Mouse (Mus musculus): ENCODE measurements around the gene Slc17a9. TPM values are rescaled to one million over a fixed set of nuclear protein-coding genes. Genes with fewer than 3 reads are reported as not detected.

The Slc17a9 gene
- 0.72 and 1.9 TPM in 2 replicates for polyA plus RNA-seq (2015; fragmentation: Nextera tagmentation; extraction: Ambion mirVana)

DNA sequence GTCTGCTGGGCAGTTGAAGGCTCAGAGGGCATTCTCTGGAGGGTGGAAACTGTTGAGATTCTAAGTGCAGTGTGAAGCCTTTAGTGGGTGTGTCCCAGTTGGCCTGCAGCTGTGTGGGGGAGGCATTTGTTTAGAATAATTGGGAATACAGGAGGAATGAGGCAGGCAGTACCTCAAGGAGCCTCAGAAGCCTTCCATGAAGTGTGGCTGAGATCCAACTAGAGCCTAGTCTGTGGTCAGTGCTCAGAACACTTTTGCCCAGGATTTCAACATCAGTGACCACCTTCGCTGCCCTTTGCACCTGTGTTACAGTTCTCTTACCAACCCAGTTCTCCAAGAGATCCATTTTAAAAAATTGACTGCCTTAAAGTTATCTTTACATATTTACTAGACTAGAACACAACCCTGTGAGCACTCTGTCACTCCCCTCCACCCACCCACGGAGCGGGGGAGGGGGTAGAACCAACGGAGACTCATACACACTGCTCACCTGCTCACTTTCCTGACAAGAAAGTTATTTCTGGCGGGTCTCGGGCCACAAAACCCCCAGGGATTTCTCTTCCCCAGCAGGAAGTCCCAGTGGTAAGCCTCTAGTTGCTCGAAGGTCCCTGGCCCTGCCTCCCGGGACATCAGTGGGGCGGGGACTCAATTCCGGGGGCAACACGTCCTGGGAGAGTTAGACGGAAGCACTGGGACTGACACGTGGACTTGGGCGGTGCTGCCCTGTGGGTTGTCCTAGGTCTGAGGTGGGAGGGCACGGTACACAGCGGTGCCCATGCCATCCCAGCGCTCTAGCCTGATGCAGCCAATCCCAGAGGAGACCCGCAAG is at the start of gene Slc17a9:
TSS of gene Slc17a9 (plus strand) at position 679 of the 829 bp plus-strand sequence.
- Histone ChIP-seq H3K36me3 (peaks cover 35% of the 10 kb centered on the region), H3K9ac (peak within 1 kb of the TSS; percentile 16; the same call in 1 of the 2 replicates), H3K27ac (no peak within 1 kb of the TSS; the same call in 1 of the 2 replicates), H3K27me3 (no peaks in the 10 kb centered on the region), H3K4me2 (peak within 1 kb of the TSS; percentile 52), H3K4me3 (peak within 1 kb of the TSS; percentile 17), H3K4me1 (peaks cover 16% of the 10 kb centered on the region), H3K9me3 (no peaks in the 10 kb centered on the region)
- peak; percentile 44; the same call in 1 of the 2 replicates for ATAC-seq (ENCODE audit: borderline replicate concordance, extremely low read depth, low FRiP score, low TSS enrichment)
- 5% methylated on average over 18 of the region's 18 CpGs for WGBS

DNA sequence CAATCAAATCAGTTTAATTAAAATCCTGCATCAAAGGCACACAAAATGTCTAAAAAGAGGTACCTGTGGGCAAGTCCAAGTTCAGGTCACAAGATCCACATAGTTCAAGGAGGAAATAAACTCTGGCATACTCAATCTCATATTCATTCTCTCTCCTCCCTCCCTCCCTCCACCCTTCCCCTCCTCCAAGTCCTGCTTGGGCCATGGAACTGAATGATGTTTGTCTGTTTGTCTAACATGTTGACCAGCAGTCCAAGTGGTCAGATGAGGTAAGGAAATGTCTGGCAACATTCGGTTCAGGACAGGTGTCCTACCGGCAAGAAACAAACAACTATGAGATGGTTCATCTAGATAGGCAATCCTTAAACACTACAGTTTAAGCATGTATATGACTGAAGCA is 48.4 kb upstream of the Slc17a9 start:
- H3K36me3 ChIP-seq = peaks cover 44% of the 10 kb centered on the region

DNA sequence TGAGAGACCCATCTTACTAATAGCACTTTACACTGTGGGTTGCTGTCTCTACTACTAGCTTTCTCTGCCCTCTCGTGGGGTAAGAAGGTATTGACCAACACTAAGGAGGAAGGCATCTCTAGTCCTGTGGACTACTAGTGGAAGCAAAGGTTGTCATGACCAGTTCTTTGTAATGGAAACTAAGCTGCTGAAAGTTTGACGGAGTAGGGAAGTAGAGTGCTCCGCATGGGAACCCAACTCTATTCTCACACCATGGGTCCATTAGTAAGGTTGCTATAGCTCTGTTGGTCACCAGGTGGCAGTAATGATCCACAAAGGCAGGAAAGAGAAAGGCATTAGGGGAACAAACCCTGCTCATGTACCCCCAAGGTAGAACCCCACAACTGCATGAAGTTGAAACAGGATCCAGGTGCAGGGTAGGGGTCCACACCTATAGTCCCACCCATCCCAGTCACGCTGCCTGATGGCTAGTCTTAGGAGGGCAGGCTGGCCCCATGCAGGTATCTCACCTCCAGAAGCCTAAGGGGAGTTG is 46.4 kb upstream of the Slc17a9 start:
- Histone ChIP-seq H3K4me1 (no peaks in the 10 kb centered on the region), H3K9ac (no peak overlapping the region), H3K27ac (no peak overlapping the region), H3K27me3 (no peaks in the 10 kb centered on the region), H3K4me2 (no peak overlapping the region), H3K9me3 (no peaks in the 10 kb centered on the region), H3K36me3 (peaks cover 45% of the 10 kb centered on the region), H3K4me3 (no peak overlapping the region)
- WGBS = 24% methylated on average over 4 of the region's 4 CpGs
- peak; percentile 47 for ATAC-seq (ENCODE audit: borderline replicate concordance, extremely low read depth, low FRiP score, low TSS enrichment)

More for the DNA sequence above, 48.4 kb upstream of the Slc17a9 start:
- Histone ChIP-seq H3K9ac (no peak overlapping the region), H3K4me3 (no peak overlapping the region), H3K27me3 (no peaks in the 10 kb centered on the region), H3K4me2 (no peak overlapping the region), H3K4me1 (no peaks in the 10 kb centered on the region), H3K27ac (no peak overlapping the region), H3K9me3 (no peaks in the 10 kb centered on the region)
- 79% methylated on average over 2 of the region's 2 CpGs for WGBS
- ATAC-seq (ENCODE audit: borderline replicate concordance, extremely low read depth, low FRiP score, low TSS enrichment) = no peak

DNA sequence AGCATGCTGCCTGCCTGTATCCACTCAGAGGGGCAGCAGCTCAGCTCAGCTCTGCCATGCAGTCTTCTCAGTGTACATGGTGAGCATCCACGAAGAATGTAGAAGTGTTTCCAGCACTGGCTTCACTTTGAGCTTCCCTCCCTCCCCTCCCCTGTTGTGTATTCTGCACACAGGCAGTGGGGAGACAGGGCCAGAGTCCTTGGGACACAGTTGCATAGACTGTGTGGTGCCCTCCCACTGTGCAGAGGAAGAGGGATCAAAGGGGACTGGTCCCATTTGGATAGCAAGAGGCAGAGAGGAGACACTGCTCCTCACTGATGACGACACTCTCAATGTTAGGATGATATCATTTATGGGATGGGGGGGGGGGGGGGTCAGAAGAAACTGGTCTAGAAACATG is 43.8 kb upstream of the Slc17a9 start:
- peaks cover 58% of the 10 kb centered on the region for H3K36me3 ChIP-seq
- WGBS = 48% methylated on average over 2 of the region's 2 CpGs
- no peak for ATAC-seq (ENCODE audit: borderline replicate concordance, extremely low read depth, low FRiP score, low TSS enrichment)

DNA sequence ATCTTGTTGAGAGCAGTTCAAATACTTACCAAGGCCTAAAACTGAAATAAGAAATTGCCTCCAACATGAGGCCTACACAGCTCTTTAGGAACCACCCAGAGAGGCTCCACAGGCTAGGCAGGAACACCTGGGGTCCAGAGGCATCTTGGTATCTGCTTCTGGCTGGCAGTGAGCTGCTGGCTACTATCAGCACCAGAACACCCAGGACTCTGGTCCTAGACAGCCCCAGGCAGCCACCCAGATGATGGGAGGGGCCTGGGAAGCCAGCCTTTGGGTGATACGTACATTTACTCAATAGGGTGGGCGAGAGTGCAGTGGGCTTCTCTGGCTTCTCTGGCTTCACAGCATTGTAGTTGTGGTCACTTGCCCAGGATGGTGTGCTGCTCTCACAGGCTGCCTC is 41.5 kb upstream of the Slc17a9 start:
- Histone ChIP-seq H3K9me3 (no peaks in the 10 kb centered on the region), H3K4me2 (no peak overlapping the region), H3K4me1 (no peaks in the 10 kb centered on the region), H3K27me3 (no peaks in the 10 kb centered on the region), H3K4me3 (no peak overlapping the region), H3K36me3 (peaks cover 81% of the 10 kb centered on the region), H3K27ac (no peak overlapping the region), H3K9ac (no peak overlapping the region)
- 93% methylated on average over 2 of the region's 2 CpGs for WGBS
- ATAC-seq (ENCODE audit: borderline replicate concordance, extremely low read depth, low FRiP score, low TSS enrichment) = no peak

More for the DNA sequence above, 43.8 kb upstream of the Slc17a9 start:
- Histone ChIP-seq H3K4me2 (no peak overlapping the region), H3K27me3 (no peaks in the 10 kb centered on the region), H3K9me3 (no peaks in the 10 kb centered on the region), H3K9ac (no peak overlapping the region), H3K27ac (no peak overlapping the region), H3K4me1 (no peaks in the 10 kb centered on the region), H3K4me3 (no peak overlapping the region)

DNA sequence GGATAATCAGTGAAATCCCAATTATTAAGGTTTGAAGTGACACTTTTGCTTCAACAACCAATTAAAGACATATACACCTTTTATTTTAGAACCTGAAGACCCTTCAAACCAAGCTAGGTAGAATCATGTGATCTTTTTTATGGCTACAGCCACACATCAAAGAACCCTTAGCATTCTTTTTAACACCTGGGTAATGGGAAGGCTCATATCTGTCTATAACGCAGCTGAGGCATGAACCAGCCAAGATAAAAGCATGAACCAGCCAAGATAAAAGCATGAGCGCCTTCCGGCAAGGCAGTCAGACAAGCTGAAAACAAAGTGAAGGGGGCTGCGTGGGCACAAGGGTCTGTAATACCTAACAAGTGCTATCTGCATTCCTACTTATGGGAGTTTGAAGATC is 41.0 kb upstream of the Slc17a9 start:
- H3K4me3 ChIP-seq = no peak overlapping the region
- ATAC-seq (ENCODE audit: borderline replicate concordance, extremely low read depth, low FRiP score, low TSS enrichment) = no peak
- H3K36me3 ChIP-seq = peaks cover 86% of the 10 kb centered on the region
- no peaks in the 10 kb centered on the region for H3K4me1 ChIP-seq
- no peaks in the 10 kb centered on the region for H3K9me3 ChIP-seq
- H3K27ac ChIP-seq = no peak overlapping the region
- H3K4me2 ChIP-seq = no peak overlapping the region
- 88% methylated on average over 4 of the region's 4 CpGs for WGBS
- H3K27me3 ChIP-seq = no peaks in the 10 kb centered on the region
- no peak overlapping the region for H3K9ac ChIP-seq

DNA sequence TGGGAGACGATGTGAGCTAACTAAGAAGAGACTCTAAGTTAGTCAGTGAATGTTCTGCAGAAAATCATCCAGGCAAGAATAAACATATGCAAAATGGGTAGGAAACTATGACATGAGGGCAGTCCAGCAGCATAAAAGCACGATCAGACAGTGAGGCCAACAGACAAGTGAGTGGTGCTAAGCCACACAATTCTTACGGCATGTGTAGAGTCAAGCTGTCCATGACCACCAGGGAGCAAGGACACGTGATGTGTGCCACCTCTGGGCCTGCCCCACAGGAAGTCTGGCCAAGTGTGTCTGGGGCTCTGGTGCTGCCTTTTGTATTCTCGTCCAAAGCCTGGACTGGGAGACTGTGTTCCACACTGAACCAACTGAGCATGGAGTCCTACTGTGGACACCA is 35.2 kb upstream of the Slc17a9 start:
- H3K9me3 ChIP-seq = no peaks in the 10 kb centered on the region
- peaks cover 63% of the 10 kb centered on the region for H3K36me3 ChIP-seq
- no peak overlapping the region for H3K9ac ChIP-seq
- no peaks in the 10 kb centered on the region for H3K27me3 ChIP-seq
- H3K4me3 ChIP-seq = no peak overlapping the region
- ATAC-seq (ENCODE audit: borderline replicate concordance, extremely low read depth, low FRiP score, low TSS enrichment) = no peak
- H3K4me2 ChIP-seq = no peak overlapping the region
- peaks cover 9% of the 10 kb centered on the region for H3K4me1 ChIP-seq
- H3K27ac ChIP-seq = no peak overlapping the region
- WGBS = 81% methylated on average over 5 of the region's 5 CpGs

DNA sequence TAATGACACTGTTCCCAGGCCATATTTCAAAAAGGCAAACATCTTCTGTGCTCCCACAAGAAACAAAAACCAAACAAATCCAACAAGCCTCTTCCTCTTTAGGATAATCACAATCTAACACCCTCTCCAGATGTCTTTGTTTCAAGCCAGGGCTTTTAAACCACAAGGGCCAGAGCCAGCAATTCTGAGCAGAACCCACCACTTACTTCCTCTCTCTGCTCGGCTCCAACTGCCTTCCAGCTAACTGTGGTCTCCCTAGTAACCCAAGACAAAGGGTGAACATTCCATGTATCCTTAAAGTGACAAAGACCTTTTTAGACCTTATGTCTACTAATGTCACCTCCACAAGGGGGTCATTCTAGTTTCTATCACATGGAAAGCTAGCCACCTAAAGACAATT is 32.4 kb upstream of the Slc17a9 start:
- Histone ChIP-seq H3K27ac (no peak overlapping the region), H3K27me3 (no peaks in the 10 kb centered on the region), H3K4me3 (no peak overlapping the region), H3K4me1 (peaks cover 9% of the 10 kb centered on the region), H3K9me3 (no peaks in the 10 kb centered on the region), H3K9ac (no peak overlapping the region), H3K36me3 (peaks cover 35% of the 10 kb centered on the region), H3K4me2 (no peak overlapping the region)
- ATAC-seq (ENCODE audit: borderline replicate concordance, extremely low read depth, low FRiP score, low TSS enrichment) = no peak; the same call in 1 of the 2 replicates
- 3% methylated on average over 1 of the region's 1 CpGs for WGBS

DNA sequence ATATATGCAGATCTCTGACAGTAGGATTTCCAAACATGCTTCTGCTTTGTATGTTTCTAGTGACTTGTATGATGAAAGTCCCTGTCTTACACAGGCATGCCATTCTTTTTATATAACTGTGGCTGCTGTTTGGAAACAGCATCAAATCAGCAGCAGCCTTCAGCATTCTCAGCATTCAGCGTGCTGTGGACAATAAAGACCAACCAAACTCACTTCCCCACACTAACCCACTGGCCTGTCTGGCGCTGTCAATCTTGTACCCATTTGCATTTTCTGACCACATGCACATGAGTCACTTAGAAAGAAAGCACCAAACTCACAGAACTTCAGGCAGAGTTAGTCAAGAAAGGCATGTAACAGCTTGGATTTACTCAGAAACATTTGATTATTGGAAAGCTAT is 29.9 kb upstream of the Slc17a9 start:
- Histone ChIP-seq H3K4me3 (no peak overlapping the region), H3K27me3 (no peaks in the 10 kb centered on the region), H3K36me3 (peaks cover 10% of the 10 kb centered on the region), H3K27ac (no peak overlapping the region), H3K9ac (no peak overlapping the region), H3K9me3 (no peaks in the 10 kb centered on the region), H3K4me2 (no peak overlapping the region), H3K4me1 (peaks cover 18% of the 10 kb centered on the region)
- ATAC-seq (ENCODE audit: borderline replicate concordance, extremely low read depth, low FRiP score, low TSS enrichment) = no peak
- WGBS = 87% methylated on average over 2 of the region's 2 CpGs

DNA sequence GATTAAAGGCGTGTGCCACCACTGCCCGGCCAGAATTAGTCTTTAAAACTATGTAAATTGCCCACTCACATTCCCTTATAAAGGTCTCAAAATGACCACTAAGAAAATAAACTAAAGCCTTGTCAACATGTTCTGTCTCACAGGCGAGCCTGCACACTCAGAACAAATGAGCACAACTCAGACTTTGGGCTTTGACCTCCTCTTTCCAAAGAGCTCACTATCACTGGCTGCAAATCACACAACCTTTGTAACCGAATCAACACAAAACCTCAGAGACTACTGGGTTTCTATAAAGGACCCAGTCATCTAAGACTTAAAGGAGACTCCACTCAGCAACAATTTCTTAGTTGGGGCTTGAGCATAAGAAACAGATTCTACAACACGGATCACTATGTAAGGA is 24.6 kb upstream of the Slc17a9 start:
- Histone ChIP-seq H3K4me3 (peak overlapping the region; percentile 88), H3K27me3 (no peaks in the 10 kb centered on the region), H3K9ac (peak overlapping the region; percentile 96; the same call in 1 of the 2 replicates), H3K4me2 (peak overlapping the region; percentile 88), H3K9me3 (no peaks in the 10 kb centered on the region), H3K4me1 (peaks cover 44% of the 10 kb centered on the region), H3K36me3 (no peaks in the 10 kb centered on the region), H3K27ac (no peak overlapping the region)
- 67% methylated on average over 5 of the region's 5 CpGs for WGBS
- no peak for ATAC-seq (ENCODE audit: borderline replicate concordance, extremely low read depth, low FRiP score, low TSS enrichment)

DNA sequence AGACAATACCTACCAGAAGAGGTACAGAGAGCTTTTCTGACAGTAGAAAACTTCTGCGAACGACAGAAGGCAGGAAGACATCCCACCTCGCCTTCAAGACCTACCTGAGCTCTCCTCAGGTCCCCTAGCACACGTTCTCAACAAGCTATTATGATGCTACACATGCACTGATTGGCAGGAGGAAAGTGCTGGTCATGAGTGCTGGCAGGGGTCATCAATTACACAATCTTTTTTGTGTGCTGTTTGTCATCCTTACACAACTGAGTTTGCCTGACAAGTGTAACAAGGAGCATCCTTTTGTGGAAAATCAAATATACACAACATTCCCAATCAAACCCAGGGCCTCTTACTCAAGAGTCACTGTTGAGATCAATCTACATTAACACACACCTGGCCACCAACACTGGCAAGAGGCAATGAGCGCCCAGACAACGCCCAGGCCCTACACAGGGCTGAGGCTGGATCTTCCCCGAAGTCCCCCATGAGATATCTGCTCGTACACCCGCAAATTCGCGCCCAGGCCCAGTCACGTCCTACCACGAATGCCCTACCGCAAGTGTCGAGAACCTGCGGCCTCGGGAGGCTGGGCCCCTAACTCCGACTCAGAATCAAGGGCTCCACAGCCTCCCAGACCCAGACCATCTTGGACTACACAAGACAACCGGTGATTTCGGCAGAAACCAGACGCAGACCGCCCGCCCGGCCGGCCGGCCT is 23.9 kb upstream of the Slc17a9 start:
- WGBS = 3% methylated on average over 26 of the region's 26 CpGs
- Histone ChIP-seq H3K36me3 (no peaks in the 10 kb centered on the region), H3K9ac (peak overlapping the region; percentile 96), H3K27ac (peak overlapping the region; percentile 90), H3K4me3 (peak overlapping the region; percentile 88), H3K4me2 (peak overlapping the region; percentile 88), H3K4me1 (peaks cover 44% of the 10 kb centered on the region), H3K27me3 (no peaks in the 10 kb centered on the region), H3K9me3 (no peaks in the 10 kb centered on the region)
- ATAC-seq (ENCODE audit: borderline replicate concordance, extremely low read depth, low FRiP score, low TSS enrichment) = peak; percentile 9; the same call in 1 of the 2 replicates

Measured in lung, embryonic 15.5 days (tissue).